Mouse (Mus musculus): ENCODE data around the gene Atg4c. TPM values are rescaled to one million over a fixed set of nuclear protein-coding genes. Genes with fewer than 3 reads are reported as not detected.

Atg4c gene
- total and polyA plus RNA-seq, 2 experiments = 3.7 to 9.4 TPM

DNA sequence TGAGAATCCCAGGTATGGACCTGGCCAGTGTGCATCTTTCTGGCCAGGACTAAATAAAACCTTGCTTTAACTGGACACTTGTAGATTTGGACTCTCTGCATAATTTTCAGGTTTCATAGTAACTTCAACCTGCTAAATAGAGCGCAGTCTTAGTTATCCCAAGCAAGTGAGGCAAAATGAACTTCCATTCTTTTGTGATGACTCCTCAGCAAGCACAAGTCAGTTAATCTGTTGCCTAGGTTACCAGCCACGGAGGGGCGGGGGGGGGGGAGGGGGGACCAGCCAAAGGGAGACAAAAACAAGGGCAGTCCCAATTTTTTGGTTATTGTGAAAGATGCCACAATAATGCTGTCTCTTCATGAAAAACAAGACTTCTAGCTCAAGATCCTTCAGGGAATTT is 33.3 kb upstream of the Atg4c start:
- no peak overlapping the region for H3K9ac ChIP-seq (ENCODE audit: low read depth, low read length)
- H3K27me3 ChIP-seq (ENCODE audit: control insufficient read depth, insufficient read depth, low read length) = no peaks in the 10 kb centered on the region; the same call in 1 of the 2 replicates
- H3K4me1 ChIP-seq (ENCODE audit: control insufficient read depth, insufficient read depth, low read length) = no peaks in the 10 kb centered on the region
- H3K4me3 ChIP-seq (ENCODE audit: insufficient read depth, low read depth, low read length) = no peak overlapping the region
- H3K79me2 ChIP-seq (ENCODE audit: control insufficient read depth, insufficient read depth, low read length) = no peaks in the 10 kb centered on the region
- H3K27ac ChIP-seq (replicated peaks; ENCODE audit: insufficient read depth, low read depth, low read length) = no peak overlapping the region
- no peak for TF ChIP-seq POLR2A (IDR thresholded peaks at IDR 0.05; ENCODE audit: extremely low read depth, insufficient read depth, low read length)
- TF ChIP-seq CTCF (IDR thresholded peaks at IDR 0.05; ENCODE audit: low read depth, low read length) = no peak
- H3K36me3 ChIP-seq (ENCODE audit: control insufficient read depth, insufficient read depth, low read length) = no peaks in the 10 kb centered on the region
- DNase-seq (ENCODE audit: extremely low read depth, low read depth, low spot score) = no peak
- 42% methylated on average over 3 of the region's 3 CpGs for WGBS

GRCm38 (mm10) chr4:99160899-99161298 is 32.8 kb upstream of the Atg4c start:
- Histone ChIP-seq H3K9ac (ENCODE audit: low read depth, low read length) (no peak overlapping the region), H3K27me3 (ENCODE audit: control insufficient read depth, insufficient read depth, low read length) (no peaks in the 10 kb centered on the region; the same call in 1 of the 2 replicates), H3K79me2 (ENCODE audit: control insufficient read depth, insufficient read depth, low read length) (no peaks in the 10 kb centered on the region), H3K4me1 (ENCODE audit: control insufficient read depth, insufficient read depth, low read length) (no peaks in the 10 kb centered on the region), H3K36me3 (ENCODE audit: control insufficient read depth, insufficient read depth, low read length) (no peaks in the 10 kb centered on the region), H3K4me3 (ENCODE audit: insufficient read depth, low read depth, low read length) (no peak overlapping the region), H3K27ac (replicated peaks; ENCODE audit: insufficient read depth, low read depth, low read length) (no peak overlapping the region)
- WGBS = 94% methylated on average over 5 of the region's 5 CpGs
- TF ChIP-seq POLR2A (IDR thresholded peaks at IDR 0.05; ENCODE audit: extremely low read depth, insufficient read depth, low read length) (no peak), CTCF (IDR thresholded peaks at IDR 0.05; ENCODE audit: low read depth, low read length) (no peak)
- no peak for DNase-seq (ENCODE audit: extremely low read depth, low read depth, low spot score)

DNA sequence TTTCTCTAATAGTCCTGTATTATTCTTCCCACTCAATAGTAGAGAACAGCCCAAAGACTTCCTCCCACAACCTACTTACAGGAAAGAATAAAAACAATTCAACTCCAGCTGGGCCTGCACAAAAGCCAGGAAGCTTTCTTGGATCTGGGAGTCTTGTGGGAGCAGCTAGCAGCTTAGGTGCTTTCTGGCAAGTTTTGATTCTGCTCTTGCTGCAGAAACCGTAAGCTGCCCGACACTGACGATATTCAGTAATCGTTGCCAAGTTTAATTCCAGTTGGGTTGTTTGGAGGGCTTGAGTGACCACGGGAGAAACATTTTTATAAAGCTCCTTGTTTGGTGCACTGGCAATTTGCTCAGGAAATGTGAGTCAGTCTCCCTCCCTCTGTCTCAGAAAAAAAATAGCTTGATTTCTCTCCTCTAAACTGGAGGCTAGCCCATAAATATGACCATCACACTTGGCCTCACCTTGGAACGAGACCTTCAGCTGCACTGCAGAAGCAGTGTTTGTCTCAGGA is 32.2 kb upstream of the Atg4c start:
- DNase-seq (ENCODE audit: extremely low read depth, low read depth, low spot score) = no peak
- H3K4me3 ChIP-seq (ENCODE audit: insufficient read depth, low read depth, low read length) = no peak overlapping the region
- 0 out of 2 replicates have a peak overlapping the region, but pooled peaks have one; percentile 16 for H3K27ac ChIP-seq (replicated peaks; ENCODE audit: insufficient read depth, low read depth, low read length)
- WGBS = 64% methylated on average over 6 of the region's 6 CpGs
- H3K79me2 ChIP-seq (ENCODE audit: control insufficient read depth, insufficient read depth, low read length) = no peaks in the 10 kb centered on the region
- TF ChIP-seq POLR2A (IDR thresholded peaks at IDR 0.05; ENCODE audit: extremely low read depth, insufficient read depth, low read length) (no peak), CTCF (IDR thresholded peaks at IDR 0.05; ENCODE audit: low read depth, low read length) (no peak)
- no peaks in the 10 kb centered on the region; the same call in 1 of the 2 replicates for H3K27me3 ChIP-seq (ENCODE audit: control insufficient read depth, insufficient read depth, low read length)
- H3K9ac ChIP-seq (ENCODE audit: low read depth, low read length) = no peak overlapping the region
- H3K4me1 ChIP-seq (ENCODE audit: control insufficient read depth, insufficient read depth, low read length) = no peaks in the 10 kb centered on the region
- no peaks in the 10 kb centered on the region for H3K36me3 ChIP-seq (ENCODE audit: control insufficient read depth, insufficient read depth, low read length)

- Histone ChIP-seq H3K79me2 (ENCODE audit: control insufficient read depth, insufficient read depth, low read length) (no peaks in the 10 kb centered on the region), H3K4me1 (ENCODE audit: control insufficient read depth, insufficient read depth, low read length) (no peaks in the 10 kb centered on the region)
These were observed 30.7 kb upstream of the Atg4c start for GRCm38 (mm10) chr4:99163001-99163400.

GRCm38 (mm10) chr4:99163547-99163946 is 30.2 kb upstream of the Atg4c start:
- no peak for TF ChIP-seq CTCF (IDR thresholded peaks at IDR 0.05; ENCODE audit: low read depth, low read length)
- no peak for TF ChIP-seq POLR2A (IDR thresholded peaks at IDR 0.05; ENCODE audit: extremely low read depth, insufficient read depth, low read length)
- no peaks in the 10 kb centered on the region for H3K4me1 ChIP-seq (ENCODE audit: control insufficient read depth, insufficient read depth, low read length)
- no peaks in the 10 kb centered on the region for H3K79me2 ChIP-seq (ENCODE audit: control insufficient read depth, insufficient read depth, low read length)
- H3K9ac ChIP-seq (ENCODE audit: low read depth, low read length) = no peak overlapping the region
- no peaks in the 10 kb centered on the region; the same call in 1 of the 2 replicates for H3K27me3 ChIP-seq (ENCODE audit: control insufficient read depth, insufficient read depth, low read length)
- H3K4me3 ChIP-seq (ENCODE audit: insufficient read depth, low read depth, low read length) = no peak overlapping the region
- peak; percentile 33 for DNase-seq (ENCODE audit: extremely low read depth, low read depth, low spot score)
- H3K36me3 ChIP-seq (ENCODE audit: control insufficient read depth, insufficient read depth, low read length) = no peaks in the 10 kb centered on the region
- H3K27ac ChIP-seq (replicated peaks; ENCODE audit: insufficient read depth, low read depth, low read length) = no peak overlapping the region
- WGBS = 49% methylated on average over 4 of the region's 4 CpGs

More at GRCm38 (mm10) chr4:99163001-99163400, 30.7 kb upstream of the Atg4c start:
- no peaks in the 10 kb centered on the region for H3K36me3 ChIP-seq (ENCODE audit: control insufficient read depth, insufficient read depth, low read length)
- 68% methylated on average over 9 of the region's 9 CpGs for WGBS
- H3K27ac ChIP-seq (replicated peaks; ENCODE audit: insufficient read depth, low read depth, low read length) = no peak overlapping the region
- no peaks in the 10 kb centered on the region; the same call in 1 of the 2 replicates for H3K27me3 ChIP-seq (ENCODE audit: control insufficient read depth, insufficient read depth, low read length)
- H3K4me3 ChIP-seq (ENCODE audit: insufficient read depth, low read depth, low read length) = no peak overlapping the region
- TF ChIP-seq POLR2A (IDR thresholded peaks at IDR 0.05; ENCODE audit: extremely low read depth, insufficient read depth, low read length) = no peak
- no peak for TF ChIP-seq CTCF (IDR thresholded peaks at IDR 0.05; ENCODE audit: low read depth, low read length)
- no peak for DNase-seq (ENCODE audit: extremely low read depth, low read depth, low spot score)
- no peak overlapping the region for H3K9ac ChIP-seq (ENCODE audit: low read depth, low read length)

- WGBS = 97% methylated on average over 5 of the region's 5 CpGs
These were observed 24.9 kb upstream of the Atg4c start for GRCm38 (mm10) chr4:99168869-99169268.

More at GRCm38 (mm10) chr4:99168869-99169268, 24.9 kb upstream of the Atg4c start:
- no peak for DNase-seq (ENCODE audit: extremely low read depth, low read depth, low spot score)
- Histone ChIP-seq H3K36me3 (ENCODE audit: control insufficient read depth, insufficient read depth, low read length) (no peaks in the 10 kb centered on the region), H3K79me2 (ENCODE audit: control insufficient read depth, insufficient read depth, low read length) (no peaks in the 10 kb centered on the region), H3K4me1 (ENCODE audit: control insufficient read depth, insufficient read depth, low read length) (no peaks in the 10 kb centered on the region), H3K9ac (ENCODE audit: low read depth, low read length) (no peak overlapping the region), H3K27me3 (ENCODE audit: control insufficient read depth, insufficient read depth, low read length) (no peaks in the 10 kb centered on the region), H3K27ac (replicated peaks; ENCODE audit: insufficient read depth, low read depth, low read length) (no peak overlapping the region), H3K4me3 (ENCODE audit: insufficient read depth, low read depth, low read length) (no peak overlapping the region)
- TF ChIP-seq CTCF (IDR thresholded peaks at IDR 0.05; ENCODE audit: low read depth, low read length) = no peak
- no peak for TF ChIP-seq POLR2A (IDR thresholded peaks at IDR 0.05; ENCODE audit: extremely low read depth, insufficient read depth, low read length)
